8 mouse cellular contexts compared by ENCODE assay signal in the genomic region with DNA sequence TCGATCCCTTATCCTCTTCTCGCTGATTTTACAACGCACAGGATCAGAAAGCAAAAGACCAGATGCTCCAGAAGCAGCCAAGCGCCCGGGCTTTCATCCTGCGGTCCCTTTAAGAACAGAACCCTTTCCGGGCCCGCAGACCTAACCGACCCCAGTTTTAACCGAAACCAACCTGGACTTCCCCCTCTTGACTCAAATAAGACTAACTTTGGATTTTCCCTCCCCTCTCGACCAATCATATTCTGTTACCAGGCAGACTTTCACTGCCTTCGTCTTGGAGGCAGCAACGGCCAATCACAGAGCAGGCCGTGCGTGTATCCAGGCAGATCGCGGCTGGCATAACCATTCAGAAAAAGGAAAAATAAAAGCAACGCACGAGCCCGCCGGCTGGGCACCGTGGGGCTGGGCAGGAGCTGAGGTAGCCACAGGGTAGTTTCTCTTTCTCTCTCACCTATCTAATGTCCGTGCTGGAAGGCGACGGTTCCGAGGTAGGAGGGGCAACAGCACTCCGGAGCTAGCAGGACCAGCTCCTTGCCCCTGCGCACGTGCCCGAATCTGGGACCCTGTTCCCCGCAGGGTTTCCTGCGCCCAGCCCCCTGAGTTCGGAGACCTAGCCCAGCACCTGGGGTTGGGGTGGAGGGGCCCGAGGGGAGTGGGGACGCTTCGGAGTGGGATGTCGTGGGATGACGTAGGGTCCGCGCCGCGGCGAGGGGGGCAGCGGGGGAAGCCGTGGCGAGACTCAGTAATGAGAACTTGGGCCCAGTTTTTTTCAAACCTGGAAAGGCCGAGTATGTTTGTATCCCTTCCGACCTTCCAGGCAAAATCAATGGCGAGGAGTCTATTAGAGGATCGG. TPM values are rescaled to one million over a fixed set of nuclear protein-coding genes. Genes with fewer than 3 reads are reported as not detected.
DNase-seq lines count a peak whose midpoint lies in the region; ATAC-seq lines count a peak whose summit lies in the region.

TSS of gene Rfx5 (plus strand) at position 312 of the 853 bp plus-strand sequence.

- WGBS in hindbrain, embryonic 16.5 days = under 1% methylated on average over 50 of the region's 50 CpGs
- WGBS in macrophage (ENCODE audit: missing documents) = under 1% methylated on average over 42 of the region's 50 CpGs

- H3K4me2 ChIP-seq in hindbrain, embryonic 16.5 days (ENCODE audit: low read length) = peak within 1 kb of the TSS; percentile 57

- peak; percentile 88 for DNase-seq in WW6 (ENCODE audit: low read depth, low spot score)
- DNase-seq in cerebellum, postnatal 4 days (ENCODE audit: low spot score in 2 of 2) = peak; percentile 68 to 85
- DNase-seq in gastrocnemius, adult 18-20 months (ENCODE audit: low spot score) = peak; percentile 96
- DNase-seq in left cerebral cortex, adult 18-20 months (ENCODE audit: low spot score in 2 of 2) = peak; percentile 90 to 93
- DNase-seq in right cerebral cortex, adult 18-20 months = peak; percentile 95
- DNase-seq in urinary bladder, postnatal 10 days (ENCODE audit: low spot score) = peak; percentile 71

- H3K27ac ChIP-seq in hindbrain, embryonic 16.5 days (ENCODE audit: low read depth, low read length) = peak within 1 kb of the TSS; percentile 95
- H3K27ac ChIP-seq in macrophage = peak within 1 kb of the TSS; percentile 71

- no peaks in the 10 kb centered on the region for H3K79me2 ChIP-seq in macrophage (ENCODE audit: inconsistent target)

- H3K9ac ChIP-seq in hindbrain, embryonic 16.5 days (ENCODE audit: low read depth, low read length) = peak within 1 kb of the TSS; percentile 89

- peak within 1 kb of the TSS; percentile 80 for H3K4me3 ChIP-seq in hindbrain, embryonic 16.5 days (ENCODE audit: low read length)
- peak within 1 kb of the TSS; percentile 67 for H3K4me3 ChIP-seq in macrophage (ENCODE audit: inconsistent target)

- H3K9me3 ChIP-seq in hindbrain, embryonic 16.5 days (ENCODE audit: control insufficient read depth, low read length) = no peaks in the 10 kb centered on the region

- peaks cover 26% of the 10 kb centered on the region for H3K36me3 ChIP-seq in hindbrain, embryonic 16.5 days (ENCODE audit: control insufficient read depth, insufficient read depth, low read length)
- peaks cover 24% of the 10 kb centered on the region for H3K36me3 ChIP-seq in macrophage (ENCODE audit: inconsistent target)

- H3K27me3 ChIP-seq in hindbrain, embryonic 16.5 days (replicated peaks; ENCODE audit: control insufficient read depth, insufficient read depth, low read length) = no peaks in the 10 kb centered on the region

- peaks cover 10% of the 10 kb centered on the region for H3K4me1 ChIP-seq in hindbrain, embryonic 16.5 days (ENCODE audit: control insufficient read depth, insufficient read depth, low read depth, low read length)

- ATAC-seq in hindbrain, embryonic 16.5 days = peak; percentile 97

RNA-seq across cellular contexts. Expression of gene Rfx5, which starts in this region (rescaled TPM):
- 1 to 10 TPM; 2.9 to 6.3 TPM for total RNA-seq in gastrocnemius, adult 18-20 months (2021)
- polyA plus RNA-seq in hindbrain, embryonic 16.5 days (2015; fragmentation: Nextera tagmentation; extraction: Ambion mirVana) = 6.1 and 7.1 TPM in 2 replicates
- 10 to 100 TPM; 23.1 to 24.5 TPM for total RNA-seq in left cerebral cortex, adult 18-20 months (2021)
- 10 to 100 TPM; 31.0 to 69.0 (median 40.2) TPM for total RNA-seq in macrophage (2018; cell fraction: chromatin; rRNA removed)
- 10 to 100 TPM in 5 of 26 experiments, 1 to 10 TPM in 21; 7.2 to 12.4 (median 8.8) TPM for total RNA-seq in macrophage (2018; cell fraction: cytosol; rRNA removed)
- 10 to 100 TPM; 17.7 to 41.4 (median 29.5) TPM for total RNA-seq in macrophage (2018; cell fraction: nucleus; rRNA removed)
- 5.6 to 8.0 TPM (median 7.2 TPM) in 3 replicates for polyA plus RNA-seq in macrophage (2018)

Comparison
In these comparisons a context has a peak if more than half of its experiments do, and no peak if none do; other contexts are left out.
1. Peak in every context shown above with its lines: DNase-seq, ATAC-seq, H3K4me3 ChIP-seq and H3K27ac ChIP-seq.